Mouse (Mus musculus) CH12F3 (cell line): ENCODE results near the gene Helb.

Source experiments
- in situ Hi-C: fragments of 300-500 bp; cut with MboI; formaldehyde crosslinking; loops from 2 replicates; pipeline ENCODE4 v1.14.3; 2020; ENCODE audit warnings: low sequenced_read_pairs

Helb gene

DNA sequence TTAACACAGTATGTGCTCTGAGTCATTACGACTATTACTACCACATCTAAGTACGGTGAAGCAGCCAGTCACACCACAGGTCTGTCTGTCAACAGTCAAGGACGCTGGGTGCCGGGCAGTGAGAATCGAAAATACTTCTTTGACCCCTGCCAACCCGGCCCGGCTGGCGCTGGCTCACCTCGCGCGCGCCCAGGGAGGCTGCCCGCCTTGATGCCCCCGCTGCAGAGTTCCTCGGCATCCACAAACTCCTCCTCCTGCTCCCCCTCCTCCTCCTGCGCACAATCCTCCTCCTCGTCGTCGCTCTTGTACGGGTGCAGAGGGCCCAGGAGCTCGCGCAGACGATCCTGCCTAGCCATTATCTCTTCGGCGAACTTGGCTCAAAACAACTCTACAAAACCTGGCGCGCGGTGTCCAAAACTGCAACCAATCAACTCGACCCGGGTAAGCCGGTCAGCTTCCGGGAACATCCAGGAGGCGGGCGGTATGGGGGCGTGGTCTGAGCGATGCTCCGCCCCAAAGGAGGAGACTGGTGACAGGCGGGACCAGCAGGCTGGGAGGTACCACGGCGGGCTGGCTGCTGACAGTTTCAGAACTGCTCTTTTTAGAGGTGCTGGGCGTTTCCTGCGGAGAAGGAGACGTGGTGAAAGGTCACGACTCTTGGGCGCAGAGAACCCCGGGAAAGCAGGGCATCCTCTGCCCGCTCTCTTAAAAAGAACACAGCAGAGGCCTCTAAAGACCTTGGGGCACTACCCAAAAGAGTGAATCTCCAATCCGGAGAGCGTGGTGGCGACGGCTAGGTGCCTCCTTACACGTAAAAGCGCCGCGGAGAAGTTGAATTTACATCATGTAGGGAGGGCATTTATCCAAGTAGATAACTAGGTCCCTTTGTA is at the start of gene Helb:
Helb (minus strand) TSS at position 481 of the 890 bp plus-strand sequence.
- in situ Hi-C loops, result loop anchor here (25.0 kb wide), 2 partner anchors 300 to 875 kb away; partner anchors contain the start of gene Cand1

DNA sequence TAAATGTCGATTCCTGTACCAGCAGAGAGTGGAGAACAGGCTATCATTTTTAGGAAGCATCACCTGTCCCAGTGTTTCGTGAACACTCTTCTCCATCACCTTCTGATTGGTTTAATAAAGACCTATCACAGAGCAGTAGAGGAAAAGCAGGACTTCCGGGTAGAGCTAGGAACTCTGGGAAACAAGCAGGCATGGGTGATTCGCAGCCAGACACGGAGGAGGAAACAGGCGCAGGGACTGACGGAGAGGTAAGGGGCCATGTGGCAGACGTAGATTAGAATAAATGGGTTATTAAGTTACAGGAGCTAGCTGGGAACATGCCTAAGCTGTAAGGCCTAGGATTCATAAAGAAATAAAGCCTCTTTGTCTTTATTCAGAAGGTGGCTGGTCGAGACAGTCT is 47.7 kb upstream of the Helb start:
- in situ Hi-C loops, result no loop called here

DNA sequence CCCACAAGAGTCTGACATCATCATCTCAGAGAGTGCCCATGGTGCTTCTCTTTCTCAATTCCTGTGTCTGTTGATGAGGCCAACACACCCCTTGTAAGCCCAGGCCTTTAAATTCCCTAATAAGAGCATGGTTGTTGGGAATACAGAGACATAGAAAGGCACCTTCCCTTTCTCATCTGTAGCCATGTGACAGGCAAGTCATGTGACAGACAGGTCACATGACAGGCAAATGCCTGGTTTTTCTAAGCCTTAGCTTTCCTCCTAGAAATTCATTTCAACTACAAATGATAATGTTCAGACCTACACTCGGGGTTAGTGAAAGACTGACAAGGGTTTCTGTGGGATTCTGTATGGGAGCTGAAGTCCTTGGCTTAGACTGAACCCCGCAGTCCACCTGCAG is 41.1 kb upstream of the Helb start:
- in situ Hi-C loops, result no loop called here

DNA sequence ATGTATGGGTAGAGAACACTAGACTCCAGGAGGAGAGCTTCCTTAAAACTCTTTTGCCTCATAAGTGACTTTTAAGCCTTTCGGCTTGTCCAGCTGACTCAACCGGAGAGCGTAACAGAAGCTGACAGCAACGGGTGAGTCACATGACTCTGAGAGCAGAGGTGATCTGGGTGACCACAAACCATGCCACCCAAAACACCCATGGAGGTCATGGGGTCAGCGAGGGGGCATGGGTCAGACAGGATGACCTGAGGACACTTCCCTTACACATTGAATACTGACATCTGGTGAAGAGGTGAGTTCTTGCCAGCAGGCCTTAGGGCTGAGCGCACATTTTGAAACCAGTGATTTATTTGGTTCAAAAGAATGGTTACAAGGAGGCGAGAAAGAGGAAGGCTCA is 38.9 kb upstream of the Helb start:
- in situ Hi-C loops, result no loop called here

DNA sequence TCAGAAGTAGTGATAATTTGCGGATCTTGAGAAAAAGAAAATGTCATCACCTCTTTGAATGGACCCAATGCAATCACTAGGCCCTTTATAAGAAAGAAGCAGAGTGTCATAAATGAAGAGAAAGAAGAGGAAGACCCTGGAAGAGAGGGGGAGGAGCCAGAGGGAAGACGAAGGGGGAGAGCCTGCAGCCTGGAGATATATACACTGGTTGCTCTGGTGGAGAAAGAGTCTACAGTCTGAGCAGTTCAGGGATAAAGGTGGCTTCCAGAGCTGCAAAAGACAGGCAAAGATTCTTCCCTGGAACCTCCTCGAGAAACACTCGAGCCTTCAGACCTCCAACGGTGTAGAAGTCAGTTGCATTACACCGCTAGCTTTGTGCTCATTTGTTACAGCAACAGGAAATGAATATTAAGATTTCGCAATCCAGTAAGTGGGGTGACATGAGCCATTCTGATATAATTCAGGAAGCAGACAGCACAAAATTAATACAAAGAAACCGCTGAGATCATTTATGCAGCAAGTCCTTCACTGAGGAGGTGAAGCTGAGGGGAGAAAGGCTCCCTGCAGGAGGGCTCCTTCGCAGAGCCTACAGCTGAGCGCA is 28.2 kb upstream of the Helb start:
- in situ Hi-C loops, result no loop called here

DNA sequence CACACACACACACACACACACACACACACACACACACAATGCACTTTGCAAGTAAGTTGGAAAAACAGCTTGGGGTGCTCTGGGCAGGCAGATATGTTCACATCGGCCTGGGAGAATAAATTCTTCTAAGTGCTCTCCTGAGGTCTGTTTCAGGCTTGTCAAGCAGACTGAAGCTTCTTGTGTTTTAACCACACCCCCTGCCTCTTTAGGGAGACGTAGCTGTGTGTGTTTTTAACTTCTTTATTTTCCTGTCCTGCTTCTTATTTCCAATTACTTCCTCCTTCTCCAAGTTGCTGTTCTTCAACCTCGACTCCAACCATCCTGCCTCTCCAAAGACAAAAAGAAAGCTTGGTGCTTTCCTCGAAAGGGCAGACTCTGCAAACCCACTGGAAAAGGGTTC is 27.4 kb upstream of the Helb start:
- in situ Hi-C loops, result no loop called here

DNA sequence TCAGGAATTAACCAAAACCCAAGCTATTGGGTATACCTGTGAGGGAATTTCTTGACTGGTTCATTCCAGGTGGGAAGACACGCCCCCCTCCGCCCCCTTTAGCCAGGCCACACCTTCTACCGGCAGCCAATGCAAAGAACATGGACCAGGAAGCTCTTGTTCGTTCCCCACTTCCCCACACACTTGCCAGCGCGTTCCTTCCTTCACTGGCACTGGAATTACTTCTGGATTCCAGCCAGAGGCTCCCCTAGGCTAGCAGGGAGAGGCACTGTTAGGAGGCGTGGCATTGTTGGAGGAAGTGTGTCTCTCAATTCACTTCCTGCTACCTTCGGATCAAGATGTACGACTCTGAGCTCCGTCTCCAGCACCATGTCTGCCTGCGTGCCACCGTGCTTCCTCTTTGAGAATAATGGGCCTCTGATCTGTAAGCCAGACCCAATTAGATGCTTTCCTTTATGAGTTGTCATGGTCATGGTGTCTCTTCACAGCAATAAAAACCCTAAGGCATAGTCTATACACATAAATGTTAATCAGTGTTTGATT is 23.3 kb upstream of the Helb start:
- in situ Hi-C loops, result no loop called here

DNA sequence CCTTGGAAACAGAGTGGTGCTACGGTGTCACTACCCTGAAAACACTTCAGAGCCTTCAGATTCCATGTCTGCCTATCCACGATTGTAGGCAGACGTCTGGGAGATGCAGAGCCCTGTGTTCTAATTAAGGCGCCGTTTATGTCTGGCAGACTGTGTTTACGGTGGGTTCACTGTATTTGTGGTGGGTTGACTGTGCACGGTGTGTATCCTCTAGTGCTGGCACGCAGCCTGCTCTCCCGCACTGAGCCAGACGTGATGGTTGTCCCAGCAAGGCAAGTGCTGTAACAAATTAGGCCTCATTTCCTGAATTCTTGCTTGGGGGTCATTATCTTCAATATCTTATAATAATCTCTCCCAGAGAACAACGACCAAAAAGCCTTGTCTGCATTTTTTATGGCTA is 20.9 kb upstream of the Helb start:
- in situ Hi-C loops, result no loop called here

DNA sequence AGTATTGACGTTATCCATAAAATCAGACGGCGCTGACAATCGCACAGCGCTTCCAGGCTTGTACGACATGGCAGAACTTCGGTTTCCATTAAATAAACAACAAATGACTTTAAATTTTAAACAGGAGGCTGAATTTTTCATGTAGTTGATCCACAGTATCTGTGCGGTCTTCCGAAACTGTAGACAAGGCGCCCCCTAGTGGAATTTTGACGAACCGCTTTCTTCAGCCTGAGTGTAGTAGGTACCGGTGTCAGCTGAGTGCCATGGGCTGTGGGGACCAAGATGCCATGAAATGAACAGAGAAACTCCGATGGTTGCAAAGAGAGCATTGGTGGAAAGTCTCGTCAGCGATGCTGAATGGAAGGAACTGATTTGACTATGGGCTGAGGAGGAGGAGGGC is 17.8 kb upstream of the Helb start:
- in situ Hi-C loops, result no loop called here

DNA sequence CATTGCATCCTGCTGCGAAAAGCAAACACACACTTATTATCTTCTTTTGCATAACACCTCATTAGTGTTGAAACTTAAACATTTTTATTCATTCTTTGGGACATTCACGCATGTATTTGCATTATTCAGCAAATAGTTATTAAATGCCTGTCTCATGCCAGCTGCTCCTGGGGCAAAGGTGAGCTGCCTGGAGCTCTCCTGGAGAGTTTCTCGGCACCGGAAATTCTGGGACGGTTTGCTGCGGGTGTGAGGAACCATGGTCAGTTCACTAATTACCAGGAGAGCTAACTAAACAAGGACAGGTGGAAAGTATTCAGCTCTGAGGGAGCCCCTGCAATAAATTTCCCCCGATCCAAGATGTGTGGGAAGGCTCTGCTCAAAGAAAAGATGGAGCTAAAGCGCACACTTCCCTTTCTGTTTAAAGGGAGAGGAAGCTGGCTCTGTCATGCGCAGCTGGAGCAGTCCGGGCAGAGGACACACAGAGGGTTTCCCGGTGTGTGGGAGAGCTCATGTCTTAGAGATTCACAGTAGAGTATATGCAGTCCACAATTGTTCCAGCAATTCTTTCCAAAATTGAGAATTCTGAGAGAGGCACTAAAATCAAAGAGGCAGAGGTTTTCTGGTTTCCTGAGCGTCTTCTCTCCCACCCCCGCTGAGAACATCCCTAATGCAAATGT is 16.0 kb upstream of the Helb start:
- in situ Hi-C loops, result no loop called here

DNA sequence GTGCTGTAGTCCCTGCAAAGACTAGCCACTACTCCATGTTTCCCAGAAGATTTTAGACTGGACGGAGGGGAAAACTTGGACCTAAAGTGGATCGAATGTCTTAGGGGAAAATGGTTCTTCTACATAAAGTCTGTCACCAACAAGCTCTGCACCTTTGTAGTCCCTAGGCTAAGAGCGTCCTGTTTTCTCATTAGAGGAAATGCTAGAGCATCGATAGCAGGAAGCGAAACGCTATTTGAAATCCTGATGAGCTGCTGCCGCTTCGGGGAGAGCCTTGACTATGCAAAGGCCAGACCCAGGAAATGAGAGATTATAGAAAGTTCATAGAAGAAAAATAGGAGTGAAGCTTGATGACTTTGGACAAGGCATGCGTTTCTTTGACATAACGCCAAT is 12.7 kb upstream of the Helb start:
- in situ Hi-C loops, result no loop called here

DNA sequence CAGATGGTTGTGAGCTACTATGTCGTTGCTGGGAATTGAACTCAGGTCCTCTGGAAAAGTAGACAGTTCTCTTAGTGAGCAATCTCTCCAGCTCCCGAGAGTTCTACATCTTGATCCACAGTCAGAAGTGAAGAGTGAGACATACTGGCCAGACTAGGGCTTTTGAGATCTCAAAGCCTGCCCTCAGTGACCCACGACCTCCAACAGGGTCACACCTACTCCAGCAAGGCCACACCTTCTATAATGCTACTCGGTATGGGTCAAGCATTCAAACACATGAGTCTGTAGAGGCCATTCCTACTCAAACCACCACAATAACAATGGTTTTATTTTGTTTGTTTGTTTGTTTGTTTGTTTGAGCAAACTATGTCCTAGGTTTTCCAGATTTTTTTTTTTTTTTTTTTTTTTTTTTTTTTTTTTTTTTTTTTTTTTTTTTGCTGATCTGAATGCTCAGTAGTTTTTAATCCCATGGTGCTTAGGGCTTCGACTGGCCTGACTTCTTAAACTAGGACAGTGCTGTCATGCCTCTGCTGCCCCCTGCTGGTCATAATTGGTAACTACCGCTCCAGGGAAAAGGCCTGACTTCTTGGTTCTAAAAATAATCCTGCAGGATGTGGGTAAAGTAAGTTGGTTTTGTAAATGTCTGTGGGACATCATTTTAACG is 12.1 kb upstream of the Helb start:
- in situ Hi-C loops, result loop anchor here (25.0 kb wide), 2 partner anchors 313 to 888 kb away; partner anchors contain the start of gene Cand1

DNA sequence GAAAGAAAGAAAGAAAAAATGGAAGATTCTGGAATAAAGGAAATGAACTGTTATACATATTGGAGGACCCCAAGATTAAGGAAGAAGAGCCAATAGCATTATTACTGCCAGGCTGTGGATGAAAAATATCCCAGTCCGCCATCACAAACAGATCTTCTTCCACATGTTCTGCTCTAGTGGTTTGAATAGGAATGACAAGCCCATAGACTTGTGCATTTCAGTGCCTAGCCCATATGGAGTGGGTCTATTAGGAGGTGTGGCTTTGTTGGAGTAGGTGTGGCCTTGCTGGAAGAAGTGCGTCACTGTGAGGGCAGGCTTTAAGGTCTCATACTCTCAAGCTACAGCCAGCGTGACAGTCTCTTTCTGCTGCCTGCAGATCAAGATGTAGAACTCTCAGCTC is 10.9 kb upstream of the Helb start:
- in situ Hi-C loops, result loop anchor here (25.0 kb wide), 2 partner anchors 311 to 886 kb away; partner anchors contain the start of gene Cand1

DNA sequence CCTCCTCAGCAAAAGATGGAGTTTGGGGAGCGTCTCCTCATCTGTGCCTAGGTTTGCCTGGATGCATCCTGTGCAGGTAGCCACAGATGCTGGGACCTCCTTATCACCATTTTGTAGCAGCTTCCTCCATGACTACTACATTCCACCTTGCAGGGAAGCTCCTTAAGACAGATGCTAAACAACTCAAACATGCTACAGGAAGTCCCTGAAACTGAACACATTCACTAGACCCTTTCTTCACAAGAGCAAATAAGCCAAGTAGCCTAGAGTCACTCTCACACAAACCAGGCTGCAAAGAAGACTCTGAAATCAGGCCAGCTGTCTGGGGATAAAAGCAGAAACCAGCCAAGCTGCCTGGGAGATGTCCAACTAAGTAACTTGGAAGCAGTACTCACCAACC is 2.5 kb upstream of the Helb start:
- in situ Hi-C loops, result loop anchor here (25.0 kb wide), 2 partner anchors 303 to 878 kb away; partner anchors contain the start of gene Cand1

DNA sequence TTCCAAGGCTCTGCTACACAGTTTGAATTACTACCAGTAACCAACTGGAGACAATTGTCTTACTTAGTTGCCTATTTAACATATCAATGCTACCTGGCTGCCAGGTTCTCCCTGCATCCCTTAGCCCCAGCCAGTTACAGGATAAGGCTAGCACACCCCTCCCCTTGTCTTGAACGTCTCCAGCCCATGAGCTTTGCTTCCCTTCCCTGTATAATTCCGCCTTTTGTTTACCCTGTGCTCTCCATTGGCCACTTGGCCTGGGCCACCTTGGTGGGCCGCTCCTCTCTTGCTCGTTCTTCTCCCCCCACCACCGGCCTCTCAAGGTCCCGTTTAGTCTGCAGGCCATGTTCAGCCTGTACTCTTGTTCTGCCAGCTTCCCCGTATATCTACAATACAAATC is 1.7 kb upstream of the Helb start:
- in situ Hi-C loops, result loop anchor here (25.0 kb wide), 2 partner anchors 302 to 877 kb away; partner anchors contain the start of gene Cand1

DNA sequence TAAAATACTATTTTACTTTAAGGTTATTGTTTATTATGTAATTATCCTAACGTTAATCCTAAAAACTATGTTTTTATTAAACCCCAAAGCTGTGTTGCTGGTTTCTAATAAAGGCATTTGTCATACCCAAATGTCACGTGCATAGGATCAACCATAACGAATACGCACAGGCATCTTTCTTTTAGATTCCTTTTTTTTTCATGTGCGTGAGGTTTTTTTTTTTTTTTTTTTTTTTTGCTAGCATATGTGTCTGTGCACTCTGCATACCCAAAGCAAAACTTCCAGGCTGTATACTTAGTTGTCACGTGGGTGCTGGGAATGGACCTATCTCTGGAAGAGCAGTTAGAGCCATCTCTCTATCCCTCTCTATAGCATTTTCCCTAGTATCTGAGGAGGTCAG is 1.2 kb upstream of the Helb start:
- in situ Hi-C loops, result loop anchor here (25.0 kb wide), 2 partner anchors 302 to 877 kb away; partner anchors contain the start of gene Cand1

DNA sequence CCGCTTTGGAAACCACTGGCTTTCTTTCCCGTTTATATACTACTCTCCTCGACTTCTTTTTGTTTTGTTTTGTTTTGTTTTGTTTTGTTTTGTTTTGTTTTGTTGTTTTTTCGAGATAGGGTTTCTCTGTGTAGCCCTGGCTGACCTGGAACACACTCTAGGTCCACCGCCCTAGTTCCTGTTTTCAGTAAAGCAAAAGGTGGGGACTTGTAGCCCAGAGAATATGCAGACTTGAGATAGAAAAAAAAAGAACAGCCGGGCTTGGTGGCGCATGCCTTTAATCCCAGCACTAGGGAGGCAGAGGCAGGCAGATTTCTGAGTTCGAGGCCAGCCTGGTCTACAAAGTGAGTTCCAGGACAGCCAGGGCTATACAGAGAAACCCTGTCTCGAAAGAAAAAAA is 695 bp upstream of the Helb start:
- in situ Hi-C loops, result loop anchor here (25.0 kb wide), 2 partner anchors 301 to 876 kb away; partner anchors contain the start of gene Cand1

DNA sequence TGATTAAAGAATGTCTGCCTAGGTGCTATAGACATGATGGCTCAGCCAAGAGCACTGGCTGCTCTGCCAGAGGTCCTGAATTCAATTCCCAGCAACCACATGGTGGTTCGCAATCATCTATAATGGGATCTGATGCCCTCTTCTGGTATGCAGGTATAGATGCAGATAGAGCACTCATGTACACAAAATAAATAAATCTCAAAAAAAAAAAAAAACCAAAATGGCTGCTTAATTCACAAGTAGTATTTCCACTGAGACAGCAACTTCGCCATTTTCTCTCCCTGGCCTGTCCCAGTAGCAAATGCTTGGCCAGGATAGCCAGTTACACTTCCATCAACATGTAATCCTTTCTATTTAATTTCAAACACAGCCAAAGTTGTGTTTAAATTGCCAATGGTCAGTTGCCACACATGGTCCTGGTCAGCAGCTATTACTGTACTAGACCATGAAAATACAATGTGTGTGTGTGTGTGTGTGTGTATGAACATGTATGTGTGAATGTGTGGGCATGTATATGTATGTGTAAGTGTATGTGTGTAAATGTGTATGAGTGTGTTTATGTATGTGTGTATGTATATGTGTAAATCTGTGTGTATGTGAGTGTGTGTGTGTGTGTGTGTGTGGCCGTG is 982 bp downstream of the Helb start:
- in situ Hi-C loops, result loop anchor here (25.0 kb wide), 2 partner anchors 300 to 875 kb away; partner anchors contain the start of gene Cand1

DNA sequence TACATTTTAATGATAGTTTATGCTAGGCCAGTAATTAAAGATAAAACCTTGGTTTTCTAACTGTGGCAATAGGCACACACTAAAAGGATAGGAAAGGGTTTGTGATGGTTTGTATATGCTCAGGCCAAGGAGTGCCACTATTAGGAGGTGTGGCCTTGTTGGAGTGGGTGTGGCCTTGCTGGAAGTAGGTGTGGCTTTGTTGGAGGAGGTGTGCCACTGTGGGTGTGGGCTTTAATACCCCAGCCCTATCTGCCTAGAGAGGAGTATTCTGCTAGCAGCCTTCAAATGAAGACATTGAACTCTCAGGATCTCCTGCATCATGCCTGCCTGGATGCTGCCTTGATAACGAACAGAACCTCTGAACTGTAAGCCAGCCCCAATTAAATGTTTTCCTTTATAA is 12.0 kb downstream of the Helb start:
- in situ Hi-C loops, result loop anchor here (25.0 kb wide), 2 partner anchors 289 to 864 kb away; partner anchors contain the start of gene Cand1

DNA sequence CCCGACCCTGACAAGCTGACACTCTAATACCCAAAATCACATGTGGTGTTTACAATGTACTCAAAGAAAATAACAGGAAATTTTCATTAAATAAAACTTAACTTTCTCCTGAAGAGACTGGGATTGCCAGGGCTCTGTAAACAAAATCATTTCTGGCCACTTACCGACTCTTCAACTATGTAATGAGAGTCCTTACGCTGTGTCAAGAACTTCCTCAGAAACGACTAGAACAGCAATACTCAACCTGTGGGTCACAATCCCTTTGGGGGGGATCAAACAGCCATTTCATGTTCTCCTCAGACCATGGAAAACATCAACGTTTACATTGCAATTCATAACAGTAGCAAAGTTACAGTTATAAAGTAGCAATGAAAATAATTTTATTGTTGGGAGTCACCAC is 15.2 kb downstream of the Helb start:
- in situ Hi-C loops, result no loop called here
